Mouse (Mus musculus): Measurements from ENCODE around the gene Bmp4.

DNA sequence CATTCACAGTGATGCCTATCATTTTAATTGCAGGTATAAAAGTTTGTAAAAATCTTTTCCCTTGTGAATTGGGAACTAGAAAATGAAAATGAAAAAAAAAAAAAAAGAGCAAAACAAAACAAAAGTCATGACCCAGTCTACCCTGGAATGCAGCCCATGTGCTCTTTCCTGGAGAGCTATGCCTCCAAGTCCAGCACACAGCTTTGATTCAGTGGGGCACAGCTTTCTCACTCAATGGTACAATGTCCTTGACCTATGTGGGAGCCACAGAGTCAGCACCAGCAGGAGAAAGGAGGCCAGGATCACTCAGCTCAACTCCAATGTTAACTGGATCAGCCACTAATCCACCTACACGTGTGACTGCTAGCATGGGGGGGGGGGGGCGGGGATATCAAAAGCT lies 9.5 kb upstream of the Bmp4 start:
- no peak for TF ChIP-seq CTCF (IDR thresholded peaks at IDR 0.05; ENCODE audit: low read depth)
- TF ChIP-seq EP300 (IDR thresholded peaks at IDR 0.05; ENCODE audit: low read depth): no peak

All from heart, postnatal 0 days (tissue).